Mouse (Mus musculus) forebrain, embryonic 13.5 days (tissue): Measurements from ENCODE around the gene Ube2j1. TPM values are rescaled to one million over a fixed set of nuclear protein-coding genes. Genes with fewer than 3 reads are reported as not detected.
"Not testable (repeated sequence)": the region's sequence is repeated elsewhere in the genome, so short reads cannot be mapped to it uniquely, and the experiment has no call there.

Source experiments
- ATAC-seq: fragments of 200-750 bp; cut with Nextera tagmentation; 2 replicates; pipeline ENCODE4 v1.8.0; 2017
- H3K27ac ChIP-seq: fragments of 300-500 bp; sonication (generic); 2 replicates; pipeline ENCODE4 v1.5.1; 2015; ENCODE audit warnings: inconsistent platforms, mild to moderate bottlenecking, moderate library complexity
- H3K27me3 ChIP-seq: fragments of 300-500 bp; sonication (generic); 2 replicates; pipeline ENCODE4 v1.6.1; 2015; ENCODE audit warnings: mild to moderate bottlenecking, inconsistent platforms
- H3K36me3 ChIP-seq: fragments of 300-500 bp; sonication (generic); 2 replicates; pipeline ENCODE4 v1.6.1; 2015; ENCODE audit warnings: mild to moderate bottlenecking, inconsistent platforms; ENCODE audit not compliant: poor library complexity, severe bottlenecking
- H3K4me1 ChIP-seq: fragments of 300-500 bp; sonication (generic); 2 replicates; pipeline ENCODE4 v1.6.1; 2015; ENCODE audit warnings: inconsistent platforms
- H3K4me2 ChIP-seq: fragments of 300-500 bp; sonication (generic); 2 replicates; pipeline ENCODE4 v1.6.1; 2015; ENCODE audit warnings: inconsistent platforms, mild to moderate bottlenecking, moderate library complexity
- H3K4me3 ChIP-seq: fragments of 300-500 bp; sonication (generic); 2 replicates; pipeline ENCODE4 v1.5.1; 2015; ENCODE audit warnings: mild to moderate bottlenecking, inconsistent platforms
- H3K9ac ChIP-seq: fragments of 300-500 bp; sonication (generic); 2 replicates; pipeline ENCODE4 v1.6.1; 2015; ENCODE audit warnings: mild to moderate bottlenecking, inconsistent platforms
- H3K9me3 ChIP-seq: fragments of 300-500 bp; sonication (generic); replicated peaks from 2 replicates; pipeline ENCODE4 v1.6.1; 2016; ENCODE audit warnings: inconsistent platforms
- WGBS: fragments of 180-500 bp; shearing (Covaris S2); methylation state at CpG from one replicate; pipeline ENCODE4 v1.1.7; 2015; 5-methylcytosine and 5-hydroxymethylcytosine counted together
- polyA plus RNA-seq: library from polyadenylated mRNA; unstranded; fragments of >200 nt; fragmentation: Nextera tagmentation; extraction: Ambion mirVana; gene quantifications from 2 replicates; pipeline ENCODE4 v1.2.1, GENCODE M21; 2015

Gene Ube2j1
- polyA plus RNA-seq, 1 experiment from 2014 or later: 47.2 TPM

DNA sequence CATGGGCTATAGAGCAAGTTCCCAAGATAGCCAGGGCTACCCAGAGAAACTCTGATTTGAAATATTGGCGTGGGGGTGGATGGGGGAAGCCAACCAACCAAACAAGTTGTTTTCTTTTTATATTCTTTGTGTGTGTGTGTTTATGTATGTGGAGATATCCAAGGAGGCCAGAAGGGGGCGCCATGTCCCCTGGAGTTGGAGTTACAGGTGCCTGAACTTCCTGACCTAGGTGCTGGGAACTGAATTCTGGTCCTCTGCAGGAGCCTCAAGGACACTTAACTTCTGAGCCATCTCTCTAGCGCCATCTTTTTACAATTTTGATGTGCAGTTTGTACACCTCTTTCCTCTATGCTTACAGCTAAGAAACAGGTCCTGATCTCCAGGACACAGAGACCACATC, 37.0 kb upstream of the Ube2j1 start:
- Histone ChIP-seq H3K4me2 (no peak overlapping the region), H3K9ac (no peak overlapping the region), H3K4me1 (no peaks in the 10 kb centered on the region), H3K9me3 (no peaks in the 10 kb centered on the region), H3K36me3 (peaks cover 5% of the 10 kb centered on the region; the same call in 1 of the 2 replicates), H3K4me3 (no peak overlapping the region), H3K27ac (no peak overlapping the region), H3K27me3 (no peaks in the 10 kb centered on the region)
- no peak for ATAC-seq
- 74% methylated on average over 3 of the region's 3 CpGs for WGBS

DNA sequence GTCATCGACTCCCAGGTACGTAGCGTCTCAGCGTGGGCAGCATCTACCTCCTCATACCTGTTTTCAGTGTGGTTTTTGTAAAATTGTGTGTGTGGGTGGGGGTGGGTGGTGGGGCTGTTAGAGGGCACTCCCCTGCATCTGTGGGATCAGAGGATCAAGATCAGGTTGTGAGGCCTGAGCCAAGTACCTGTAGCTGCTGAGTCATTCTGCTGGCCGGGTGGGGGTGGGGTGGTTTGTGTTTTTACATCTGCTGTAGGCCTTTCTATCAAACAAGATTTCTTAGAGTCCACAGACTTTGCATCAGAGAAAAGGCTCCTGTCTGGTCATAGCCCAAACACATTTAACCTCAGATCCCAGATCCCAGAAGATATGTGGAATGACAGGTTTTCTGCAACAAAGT, 35.1 kb upstream of the Ube2j1 start:
- no peaks in the 10 kb centered on the region for H3K9me3 ChIP-seq
- no peak overlapping the region for H3K4me2 ChIP-seq
- H3K4me1 ChIP-seq: no peaks in the 10 kb centered on the region
- 93% methylated on average over 5 of the region's 5 CpGs for WGBS
- H3K27me3 ChIP-seq: no peaks in the 10 kb centered on the region
- no peak overlapping the region for H3K27ac ChIP-seq
- ATAC-seq: no peak
- no peak overlapping the region for H3K4me3 ChIP-seq
- no peak overlapping the region for H3K9ac ChIP-seq
- H3K36me3 ChIP-seq: peaks cover 8% of the 10 kb centered on the region; the same call in 1 of the 2 replicates

DNA sequence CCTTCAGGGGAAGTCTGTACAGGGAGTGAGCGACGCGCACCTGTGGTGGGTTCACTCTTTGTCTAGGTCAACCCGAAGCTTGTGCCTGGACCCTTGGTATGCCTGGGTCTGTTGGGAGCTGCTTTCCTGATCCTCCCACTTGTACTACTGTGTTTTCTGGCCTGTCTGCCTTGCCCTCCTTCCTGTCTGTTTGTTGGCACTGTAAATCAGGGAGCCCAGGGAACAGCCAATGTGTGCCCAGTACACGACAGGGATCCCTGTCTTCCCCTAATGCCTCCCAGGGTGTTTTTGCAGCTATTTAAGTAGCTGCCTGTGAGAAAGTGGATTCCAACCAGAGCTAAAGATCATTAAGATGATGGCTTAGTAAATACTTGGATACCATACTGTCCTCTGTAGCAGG, 33.6 kb upstream of the Ube2j1 start:
- WGBS: 94% methylated on average over 5 of the region's 5 CpGs
- no peak overlapping the region for H3K27ac ChIP-seq
- no peaks in the 10 kb centered on the region for H3K27me3 ChIP-seq
- no peak overlapping the region for H3K9ac ChIP-seq
- H3K4me1 ChIP-seq: no peaks in the 10 kb centered on the region
- H3K4me3 ChIP-seq: no peak overlapping the region
- H3K36me3 ChIP-seq: peaks cover 8% of the 10 kb centered on the region; the same call in 1 of the 2 replicates
- no peak overlapping the region for H3K4me2 ChIP-seq
- no peaks in the 10 kb centered on the region for H3K9me3 ChIP-seq
- ATAC-seq: no peak

DNA sequence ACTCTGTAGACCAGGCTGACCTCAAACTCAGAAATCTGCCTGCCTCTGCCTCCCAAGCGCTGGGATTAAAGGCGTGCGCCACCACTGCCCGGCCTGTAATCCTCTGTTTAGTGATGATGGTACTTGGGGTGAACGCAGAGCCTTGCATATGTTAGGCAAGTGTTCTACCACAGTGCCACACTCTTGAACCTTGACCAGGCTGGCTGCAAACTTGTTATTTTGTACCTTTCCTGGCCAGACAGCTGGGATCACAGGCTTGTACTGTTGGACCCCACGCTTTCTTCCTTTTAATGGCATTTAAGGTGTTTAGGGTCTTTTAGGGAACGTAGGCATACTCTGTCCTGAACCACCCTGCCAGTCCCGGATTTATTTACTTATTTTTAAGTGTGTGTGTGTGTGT, 32.2 kb upstream of the Ube2j1 start:
- no peak overlapping the region for H3K9ac ChIP-seq
- ATAC-seq: no peak
- H3K9me3 ChIP-seq: no peaks in the 10 kb centered on the region
- H3K27ac ChIP-seq: no peak overlapping the region
- H3K4me3 ChIP-seq: no peak overlapping the region
- WGBS: 97% methylated on average over 8 of the region's 8 CpGs
- no peak overlapping the region for H3K4me2 ChIP-seq
- no peaks in the 10 kb centered on the region for H3K4me1 ChIP-seq
- no peaks in the 10 kb centered on the region for H3K27me3 ChIP-seq
- H3K36me3 ChIP-seq: peaks cover 13% of the 10 kb centered on the region; the same call in 1 of the 2 replicates

DNA sequence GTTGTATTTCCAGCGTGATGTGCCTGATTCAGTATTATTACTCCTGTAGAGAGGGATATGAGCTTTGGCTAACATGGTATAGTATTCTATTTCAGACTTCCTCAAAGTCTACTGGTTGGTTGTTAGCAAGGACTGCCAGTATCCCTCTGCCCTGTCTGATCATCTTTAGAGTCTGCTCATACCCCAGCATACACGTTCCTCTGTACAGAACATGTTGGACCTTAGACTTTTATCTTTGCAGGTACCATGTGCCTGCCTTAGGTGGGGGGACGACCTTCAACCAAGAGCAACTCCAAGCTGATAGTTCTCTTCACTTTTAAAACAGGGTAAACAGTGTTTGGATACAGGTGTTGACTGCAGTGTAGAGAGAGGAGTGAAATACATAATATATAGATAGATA, 29.1 kb upstream of the Ube2j1 start:
- H3K36me3 ChIP-seq: peaks cover 27% of the 10 kb centered on the region
- no peaks in the 10 kb centered on the region for H3K27me3 ChIP-seq
- H3K9ac ChIP-seq: no peak overlapping the region
- no peak overlapping the region for H3K4me2 ChIP-seq
- no peak overlapping the region for H3K4me3 ChIP-seq
- no peak overlapping the region for H3K27ac ChIP-seq
- H3K9me3 ChIP-seq: no peaks in the 10 kb centered on the region
- WGBS: 91% methylated on average over 3 of the region's 3 CpGs
- ATAC-seq: no peak
- no peaks in the 10 kb centered on the region for H3K4me1 ChIP-seq

DNA sequence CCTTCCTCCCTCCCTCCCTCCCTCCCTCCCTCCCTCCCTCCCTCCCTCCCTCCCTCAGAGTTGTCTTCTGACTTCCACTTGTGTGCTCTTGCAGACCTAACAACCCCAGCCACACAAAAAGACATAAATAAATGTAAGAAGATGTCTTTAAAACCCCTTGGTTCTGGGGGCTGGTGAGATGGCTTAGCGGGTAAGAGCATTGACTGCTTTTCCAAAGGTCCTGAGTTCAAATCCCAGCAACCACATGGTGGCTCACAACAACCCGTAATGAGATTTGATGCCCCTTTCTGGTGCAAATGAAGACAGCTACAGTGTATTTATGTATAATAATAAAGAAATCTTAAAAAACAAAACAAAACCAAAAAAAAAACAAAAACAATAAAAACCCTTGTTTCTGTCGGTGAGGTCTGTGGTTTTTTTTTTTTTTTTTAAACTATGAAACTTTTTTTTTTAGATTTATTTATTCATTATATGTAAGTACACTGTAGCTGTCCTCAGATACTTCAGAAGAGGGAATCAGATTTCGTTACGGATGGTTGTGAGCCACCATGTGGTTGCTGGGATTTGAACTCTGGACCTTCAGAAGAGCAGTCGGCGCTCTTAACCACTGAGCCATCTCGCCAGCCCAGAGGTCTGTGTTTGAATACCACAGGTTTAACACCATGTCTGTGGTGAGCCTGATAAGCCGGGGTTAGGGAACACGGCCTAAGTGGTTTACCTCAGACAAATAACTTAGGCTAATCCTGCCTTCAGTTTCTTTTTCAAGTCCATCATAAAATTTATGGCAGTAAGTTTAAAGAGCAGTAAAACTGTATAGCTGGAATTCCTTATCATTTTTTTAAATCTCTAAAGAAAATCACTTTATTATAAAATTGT, 25.4 kb upstream of the Ube2j1 start:
- peaks cover 37% of the 10 kb centered on the region for H3K36me3 ChIP-seq
- not testable (repeated sequence) for H3K4me2 ChIP-seq, H3K4me3 ChIP-seq, H3K4me1 ChIP-seq, H3K27me3 ChIP-seq, H3K9me3 ChIP-seq, H3K27ac ChIP-seq, ATAC-seq, H3K9ac ChIP-seq
- 93% methylated on average over 10 of the region's 10 CpGs for WGBS

DNA sequence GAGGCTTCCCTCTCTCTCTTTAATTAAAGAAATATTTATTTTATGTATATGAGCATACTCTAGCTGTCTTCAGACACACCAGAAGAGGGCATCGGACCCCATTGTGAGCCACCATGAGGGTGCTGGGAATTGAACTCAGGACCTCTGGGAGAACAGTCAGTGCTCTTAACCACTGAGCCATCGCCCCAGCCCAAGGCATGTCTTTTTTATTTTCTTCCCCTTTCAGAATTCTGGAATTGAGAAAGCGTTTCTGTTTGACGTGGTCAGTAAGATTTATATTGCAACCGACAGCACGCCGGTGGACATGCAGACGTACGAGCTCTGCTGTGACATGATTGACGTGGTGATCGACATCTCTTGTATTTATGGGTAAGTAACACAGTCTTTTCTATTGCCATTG, 24.4 kb upstream of the Ube2j1 start:
- no peak for ATAC-seq
- Histone ChIP-seq H3K4me1 (no peaks in the 10 kb centered on the region), H3K27me3 (no peaks in the 10 kb centered on the region), H3K4me2 (no peak overlapping the region), H3K9ac (no peak overlapping the region), H3K9me3 (no peaks in the 10 kb centered on the region), H3K36me3 (peaks cover 37% of the 10 kb centered on the region), H3K27ac (no peak overlapping the region), H3K4me3 (no peak overlapping the region)
- WGBS: 96% methylated on average over 11 of the region's 11 CpGs

DNA sequence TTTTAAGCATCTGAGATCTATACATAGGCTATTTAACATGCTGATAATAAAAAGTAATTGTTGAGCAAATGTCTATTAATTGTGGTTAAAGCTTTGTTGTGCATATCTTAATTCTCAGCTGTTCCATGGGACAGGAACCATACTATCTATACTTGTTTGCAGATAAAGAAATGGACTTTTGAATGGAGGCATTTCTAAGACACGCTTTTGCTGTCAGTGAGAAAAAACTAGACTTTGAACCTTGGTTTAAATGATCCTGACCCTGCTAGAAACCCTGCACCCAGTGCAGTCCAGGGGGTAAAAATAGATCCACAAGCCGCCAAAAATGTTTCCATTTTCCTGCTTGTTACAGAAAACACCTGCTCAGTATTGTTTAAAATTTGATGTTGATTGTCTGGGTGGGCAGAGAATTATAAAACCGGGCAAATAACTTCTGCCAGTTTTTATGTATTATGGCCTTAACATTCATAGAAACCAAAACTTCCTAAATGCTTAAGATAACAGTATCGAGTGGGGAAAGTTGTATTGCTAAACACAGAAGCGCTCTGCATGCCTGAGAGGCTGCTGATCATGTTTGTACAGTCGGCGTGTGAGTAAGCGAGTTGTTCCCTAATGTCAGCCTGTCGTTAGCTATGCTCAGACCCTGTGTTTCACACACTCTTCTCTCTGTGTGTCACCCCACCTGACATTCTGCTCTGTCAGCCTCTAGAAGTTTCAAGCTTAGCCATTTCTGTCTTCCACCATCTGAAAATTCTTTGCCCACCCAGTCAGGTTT, 23.6 kb upstream of the Ube2j1 start:
- H3K9me3 ChIP-seq: no peaks in the 10 kb centered on the region
- H3K9ac ChIP-seq: no peak overlapping the region
- no peak overlapping the region for H3K4me2 ChIP-seq
- no peak overlapping the region for H3K4me3 ChIP-seq
- WGBS: 91% methylated on average over 9 of the region's 9 CpGs
- no peak for ATAC-seq
- H3K36me3 ChIP-seq: peaks cover 42% of the 10 kb centered on the region
- H3K4me1 ChIP-seq: no peaks in the 10 kb centered on the region
- no peaks in the 10 kb centered on the region for H3K27me3 ChIP-seq
- no peak overlapping the region for H3K27ac ChIP-seq

DNA sequence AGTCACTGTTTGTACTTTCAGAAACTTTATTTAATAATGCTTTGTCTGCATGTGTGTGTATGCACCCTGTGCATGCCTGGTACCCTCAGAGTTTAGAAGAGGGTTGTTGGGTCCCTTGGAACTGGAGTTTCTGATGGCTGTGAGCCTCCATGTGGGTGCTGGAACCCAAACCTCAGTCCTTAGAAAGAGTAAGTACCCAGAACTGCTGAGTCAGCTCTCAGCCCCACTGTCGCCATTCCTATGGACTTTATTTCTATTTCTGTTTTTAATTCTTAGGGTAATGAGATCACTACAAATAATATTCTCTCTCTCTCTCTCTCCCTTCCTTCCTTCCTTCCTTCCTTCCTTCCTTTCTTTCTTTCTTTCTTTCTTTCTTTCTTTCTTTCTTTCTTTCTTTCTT, 21.1 kb upstream of the Ube2j1 start:
- H3K4me2 ChIP-seq: no peak overlapping the region
- 100% methylated on average over 1 of the region's 1 CpGs for WGBS
- no peaks in the 10 kb centered on the region for H3K4me1 ChIP-seq
- H3K4me3 ChIP-seq: no peak overlapping the region
- no peaks in the 10 kb centered on the region for H3K9me3 ChIP-seq
- H3K27me3 ChIP-seq: no peaks in the 10 kb centered on the region
- peaks cover 56% of the 10 kb centered on the region for H3K36me3 ChIP-seq
- no peak overlapping the region for H3K9ac ChIP-seq
- no peak overlapping the region for H3K27ac ChIP-seq
- no peak for ATAC-seq

DNA sequence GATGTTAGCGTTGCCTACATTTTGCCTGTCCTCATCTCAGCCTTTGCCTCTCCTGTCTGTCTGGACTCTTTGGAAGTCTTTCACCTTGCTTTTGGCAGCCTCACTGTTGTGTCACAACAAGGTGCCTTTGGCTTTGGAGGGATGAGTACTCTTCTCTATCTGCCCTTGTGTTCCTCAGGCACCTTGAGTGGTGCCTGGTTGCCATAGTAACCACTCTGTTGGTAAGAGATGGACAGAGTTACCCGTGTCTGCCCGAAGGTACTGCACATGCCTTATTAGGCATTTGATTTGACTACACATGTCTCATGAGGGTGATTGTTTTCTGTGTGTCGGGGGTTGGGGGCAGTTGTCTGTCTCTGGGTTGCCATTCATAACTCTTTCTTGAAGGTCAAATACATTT, 18.7 kb upstream of the Ube2j1 start:
- Histone ChIP-seq H3K27ac (no peak overlapping the region), H3K4me3 (no peak overlapping the region), H3K4me2 (no peak overlapping the region), H3K9ac (no peak overlapping the region), H3K4me1 (no peaks in the 10 kb centered on the region), H3K9me3 (no peaks in the 10 kb centered on the region), H3K36me3 (peaks cover 44% of the 10 kb centered on the region), H3K27me3 (no peaks in the 10 kb centered on the region)
- 79% methylated on average over 4 of the region's 4 CpGs for WGBS
- ATAC-seq: no peak

DNA sequence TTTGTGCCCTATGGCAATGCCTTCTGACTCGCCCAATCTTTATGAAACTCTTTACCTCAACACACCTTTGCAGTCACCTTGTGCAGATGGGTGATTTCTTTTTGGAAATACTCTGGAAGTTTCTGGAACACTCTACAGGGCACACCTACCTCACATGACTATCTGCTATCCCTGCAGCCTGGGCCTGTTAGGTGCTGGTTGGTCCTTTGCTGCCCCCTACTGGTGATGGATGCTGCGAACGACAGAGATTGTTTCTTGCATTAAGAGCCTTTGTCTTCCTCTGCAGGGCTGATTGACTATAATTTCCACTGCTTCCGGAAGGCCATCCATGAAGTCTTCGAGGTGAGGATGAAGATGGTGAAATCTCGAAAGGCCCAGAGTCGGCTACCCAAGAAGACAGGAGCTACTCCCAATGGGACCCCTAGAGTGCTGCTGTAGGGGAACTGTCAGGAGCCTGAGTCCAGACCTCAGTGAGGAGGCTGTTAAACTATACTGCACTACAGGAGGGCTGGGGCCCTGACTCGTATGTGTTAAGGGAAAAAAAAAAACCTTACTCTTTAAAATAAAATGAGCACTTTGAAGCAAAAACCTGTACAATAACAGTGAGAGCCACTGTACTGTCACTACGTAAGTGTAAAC, 12.7 kb upstream of the Ube2j1 start:
- Histone ChIP-seq H3K9ac (no peak overlapping the region), H3K4me3 (no peak overlapping the region), H3K4me2 (no peak overlapping the region), H3K27me3 (no peaks in the 10 kb centered on the region), H3K4me1 (no peaks in the 10 kb centered on the region), H3K36me3 (peaks cover 30% of the 10 kb centered on the region), H3K27ac (no peak overlapping the region), H3K9me3 (no peaks in the 10 kb centered on the region)
- WGBS: 54% methylated on average over 9 of the region's 9 CpGs
- ATAC-seq: peak; percentile 92

DNA sequence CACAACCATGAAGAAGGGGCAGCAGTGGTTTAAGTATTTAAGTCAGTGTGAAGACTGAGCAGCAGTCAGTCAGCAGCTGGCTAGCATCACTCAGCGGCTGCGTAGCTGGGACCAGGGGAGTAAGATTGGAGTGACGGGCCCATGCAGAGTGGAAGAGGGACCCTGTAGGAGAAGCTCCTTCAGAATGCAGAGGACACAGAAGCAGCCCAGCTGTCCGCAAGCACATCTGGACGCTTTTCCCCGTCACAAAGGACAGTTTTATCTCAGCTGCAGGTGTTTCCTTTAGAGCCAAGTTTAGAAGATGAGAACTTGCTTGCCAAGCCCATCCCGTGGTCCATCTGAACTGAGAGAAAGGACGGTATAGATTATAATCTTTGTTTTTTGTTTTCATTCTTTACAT, 6.8 kb upstream of the Ube2j1 start:
- no peak overlapping the region for H3K4me3 ChIP-seq
- no peaks in the 10 kb centered on the region for H3K9me3 ChIP-seq
- no peak overlapping the region for H3K4me2 ChIP-seq
- no peak overlapping the region for H3K27ac ChIP-seq
- peaks cover 3% of the 10 kb centered on the region; the same call in 1 of the 2 replicates for H3K4me1 ChIP-seq
- no peaks in the 10 kb centered on the region for H3K27me3 ChIP-seq
- no peak overlapping the region for H3K9ac ChIP-seq
- WGBS: 88% methylated on average over 8 of the region's 8 CpGs
- peaks cover 17% of the 10 kb centered on the region for H3K36me3 ChIP-seq
- no peak for ATAC-seq
